Mouse (Mus musculus): ENCODE results near the gene Hhat. TPM values are rescaled to one million over a fixed set of nuclear protein-coding genes. Genes with fewer than 3 reads are reported as not detected.

Gene Hhat
- total RNA-seq, 1 experiment: 2.8 TPM

DNA sequence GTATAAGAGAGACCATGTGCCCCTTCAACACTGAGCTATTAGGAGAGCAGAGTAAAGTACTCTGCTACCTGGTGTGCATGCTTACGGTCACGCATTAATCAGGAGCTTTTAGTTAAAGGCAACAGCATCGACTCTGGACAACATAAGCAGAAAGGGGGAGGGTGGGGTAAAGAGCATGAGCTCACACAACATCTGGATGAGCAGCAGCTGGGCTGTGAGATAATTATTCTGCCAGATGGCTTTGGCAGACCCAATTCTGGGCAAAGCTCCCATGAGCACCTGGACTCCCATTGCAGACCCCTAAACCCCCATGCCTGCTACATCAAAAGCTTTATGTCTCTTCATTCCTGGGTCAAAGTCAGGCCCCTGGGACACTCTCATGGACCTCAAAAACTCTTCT is 121.8 kb downstream of the Hhat start:
- H3K9me3 ChIP-seq (ENCODE audit: control insufficient read depth, insufficient read depth, low read depth, low read length): no peaks in the 10 kb centered on the region

DNA sequence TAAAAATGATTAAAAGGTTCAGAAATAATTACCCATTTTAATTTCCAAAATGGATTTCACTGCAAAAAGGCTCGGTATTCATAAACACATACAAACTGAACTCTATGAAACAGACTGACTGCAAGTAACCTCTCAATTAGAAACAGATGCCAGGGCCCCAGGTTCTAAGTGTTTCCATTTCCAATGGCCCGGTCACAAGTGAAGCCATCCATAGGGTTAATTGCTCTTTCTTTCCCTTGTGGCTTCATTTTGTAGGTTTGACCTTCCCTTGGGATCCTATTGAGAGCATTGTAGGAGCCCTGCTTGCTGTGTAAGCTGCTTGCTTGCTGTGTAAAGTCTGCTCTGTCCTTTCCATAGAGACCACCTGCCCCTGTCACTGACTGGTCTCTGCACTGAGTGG is 123.7 kb downstream of the Hhat start:
- Histone ChIP-seq H3K36me3 (ENCODE audit: control insufficient read depth, insufficient read depth, low read length, poor library complexity, severe bottlenecking) (no peaks in the 10 kb centered on the region), H3K27ac (ENCODE audit: insufficient read depth, low read depth, low read length, poor library complexity, severe bottlenecking) (no peak overlapping the region), H3K9ac (ENCODE audit: insufficient read depth, low read depth, low read length, poor library complexity, severe bottlenecking) (no peak overlapping the region), H3K4me3 (ENCODE audit: insufficient read depth in 1 of 2, low read depth in 1 of 2, low read length in 2 of 2, poor library complexity in 1 of 2, severe bottlenecking in 1 of 2) (no peak overlapping the region), H3K4me1 (ENCODE audit: control insufficient read depth in 2 of 2, insufficient read depth in 2 of 2, low read length in 2 of 2, poor library complexity in 1 of 2) (no peaks in the 10 kb centered on the region), H3K9me3 (ENCODE audit: control insufficient read depth, insufficient read depth, low read depth, low read length) (no peaks in the 10 kb centered on the region)
- in situ Hi-C loops (cut with MboI; ENCODE audit: low sequenced_read_pairs in 2 of 2, unreplicated experiment in 2 of 2): no loop called here
- no peak for DNase-seq (ENCODE audit: low read depth, low spot score)
- TF ChIP-seq HCFC1 (IDR thresholded peaks at IDR 0.05; ENCODE audit: borderline replicate concordance, insufficient read depth, low read length) (no peak), ZNF384 (IDR thresholded peaks at IDR 0.05; ENCODE audit: low read depth, low read length) (no peak), MAFK (IDR thresholded peaks at IDR 0.05; ENCODE audit: insufficient read depth, low read depth, low read length) (no peak), CHD2 (IDR thresholded peaks at IDR 0.05; ENCODE audit: low read depth, low read length) (no peak), ZC3H11A (IDR thresholded peaks at IDR 0.05; ENCODE audit: borderline replicate concordance, low read depth, low read length) (no peak)

More for the DNA sequence above, 121.8 kb downstream of the Hhat start:
- no peak overlapping the region for H3K9ac ChIP-seq (ENCODE audit: insufficient read depth, low read depth, low read length, poor library complexity, severe bottlenecking)
- H3K27ac ChIP-seq (ENCODE audit: insufficient read depth, low read depth, low read length, poor library complexity, severe bottlenecking): no peak overlapping the region
- in situ Hi-C loops (cut with MboI; ENCODE audit: low sequenced_read_pairs in 2 of 2, unreplicated experiment in 2 of 2): no loop called here
- no peak overlapping the region for H3K4me3 ChIP-seq (ENCODE audit: insufficient read depth in 1 of 2, low read depth in 1 of 2, low read length in 2 of 2, poor library complexity in 1 of 2, severe bottlenecking in 1 of 2)
- DNase-seq (ENCODE audit: low read depth, low spot score): no peak
- no peaks in the 10 kb centered on the region for H3K36me3 ChIP-seq (ENCODE audit: control insufficient read depth, insufficient read depth, low read length, poor library complexity, severe bottlenecking)
- H3K4me1 ChIP-seq (ENCODE audit: control insufficient read depth in 2 of 2, insufficient read depth in 2 of 2, low read length in 2 of 2, poor library complexity in 1 of 2): no peaks in the 10 kb centered on the region
- no peak for TF ChIP-seq ZC3H11A (IDR thresholded peaks at IDR 0.05; ENCODE audit: borderline replicate concordance, low read depth, low read length)
- no peak for TF ChIP-seq HCFC1 (IDR thresholded peaks at IDR 0.05; ENCODE audit: borderline replicate concordance, insufficient read depth, low read length)
- no peak for TF ChIP-seq MAFK (IDR thresholded peaks at IDR 0.05; ENCODE audit: insufficient read depth, low read depth, low read length)
- TF ChIP-seq CHD2 (IDR thresholded peaks at IDR 0.05; ENCODE audit: low read depth, low read length): no peak
- no peak for TF ChIP-seq ZNF384 (IDR thresholded peaks at IDR 0.05; ENCODE audit: low read depth, low read length)

DNA sequence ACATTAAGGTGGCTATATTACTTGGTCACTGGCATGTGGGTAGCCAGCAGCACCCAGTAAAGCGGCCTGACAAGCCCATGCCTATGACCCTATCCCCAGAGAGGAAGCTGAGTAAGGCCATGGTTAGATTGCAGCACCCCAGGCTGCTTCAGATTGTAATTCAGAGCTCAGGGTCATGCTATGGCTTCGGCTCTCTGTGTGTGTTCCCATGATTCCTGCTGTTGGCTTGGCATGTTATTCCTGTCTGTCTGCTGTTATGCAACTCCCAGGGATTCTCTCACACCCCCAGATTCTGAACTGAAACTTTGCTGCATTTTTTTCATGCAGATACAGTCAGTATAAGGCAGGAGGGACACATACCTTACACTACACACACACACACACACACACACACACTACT is 128.9 kb downstream of the Hhat start:
- in situ Hi-C loops (cut with MboI; ENCODE audit: low sequenced_read_pairs in 2 of 2, unreplicated experiment in 2 of 2): no loop called here
- TF ChIP-seq ZNF384 (IDR thresholded peaks at IDR 0.05; ENCODE audit: low read depth, low read length): no peak
- no peak for TF ChIP-seq MAFK (IDR thresholded peaks at IDR 0.05; ENCODE audit: insufficient read depth, low read depth, low read length)
- no peak for TF ChIP-seq ZC3H11A (IDR thresholded peaks at IDR 0.05; ENCODE audit: borderline replicate concordance, low read depth, low read length)
- no peak for TF ChIP-seq CHD2 (IDR thresholded peaks at IDR 0.05; ENCODE audit: low read depth, low read length)
- DNase-seq (ENCODE audit: low read depth, low spot score): no peak
- H3K4me1 ChIP-seq (ENCODE audit: control insufficient read depth in 2 of 2, insufficient read depth in 2 of 2, low read length in 2 of 2, poor library complexity in 1 of 2): no peaks in the 10 kb centered on the region
- H3K4me3 ChIP-seq (ENCODE audit: insufficient read depth in 1 of 2, low read depth in 1 of 2, low read length in 2 of 2, poor library complexity in 1 of 2, severe bottlenecking in 1 of 2): no peak overlapping the region
- H3K36me3 ChIP-seq (ENCODE audit: control insufficient read depth, insufficient read depth, low read length, poor library complexity, severe bottlenecking): no peaks in the 10 kb centered on the region
- H3K9ac ChIP-seq (ENCODE audit: insufficient read depth, low read depth, low read length, poor library complexity, severe bottlenecking): no peak overlapping the region
- H3K27ac ChIP-seq (ENCODE audit: insufficient read depth, low read depth, low read length, poor library complexity, severe bottlenecking): no peak overlapping the region
- H3K9me3 ChIP-seq (ENCODE audit: control insufficient read depth, insufficient read depth, low read depth, low read length): no peaks in the 10 kb centered on the region

DNA sequence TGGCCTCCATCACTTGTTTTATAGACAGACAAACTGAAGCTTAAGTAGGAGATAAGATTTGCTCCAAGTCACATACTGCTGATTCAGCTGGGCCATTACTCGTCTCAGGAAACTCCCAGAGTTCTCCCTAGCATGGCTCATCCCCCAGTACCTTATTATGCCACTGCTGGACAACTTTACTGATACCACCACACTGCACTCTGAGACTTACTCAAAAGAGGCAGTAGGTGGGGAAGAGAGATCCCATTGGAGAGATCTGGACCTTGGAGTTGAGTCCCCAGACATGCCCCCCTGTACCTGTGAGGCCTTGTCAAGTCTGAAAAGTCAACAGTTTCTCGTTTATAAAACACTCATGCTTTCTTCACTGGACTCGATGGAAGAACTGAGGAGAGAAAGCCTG is 131.8 kb downstream of the Hhat start:
- no peak overlapping the region for H3K9ac ChIP-seq (ENCODE audit: insufficient read depth, low read depth, low read length, poor library complexity, severe bottlenecking)
- in situ Hi-C loops (cut with MboI; ENCODE audit: low sequenced_read_pairs in 2 of 2, unreplicated experiment in 2 of 2): no loop called here
- no peaks in the 10 kb centered on the region for H3K4me1 ChIP-seq (ENCODE audit: control insufficient read depth in 2 of 2, insufficient read depth in 2 of 2, low read length in 2 of 2, poor library complexity in 1 of 2)
- no peaks in the 10 kb centered on the region for H3K36me3 ChIP-seq (ENCODE audit: control insufficient read depth, insufficient read depth, low read length, poor library complexity, severe bottlenecking)
- H3K9me3 ChIP-seq (ENCODE audit: control insufficient read depth, insufficient read depth, low read depth, low read length): no peaks in the 10 kb centered on the region
- H3K4me3 ChIP-seq (ENCODE audit: insufficient read depth in 1 of 2, low read depth in 1 of 2, low read length in 2 of 2, poor library complexity in 1 of 2, severe bottlenecking in 1 of 2): no peak overlapping the region
- H3K27ac ChIP-seq (ENCODE audit: insufficient read depth, low read depth, low read length, poor library complexity, severe bottlenecking): no peak overlapping the region
- DNase-seq (ENCODE audit: low read depth, low spot score): no peak
- TF ChIP-seq ZC3H11A (IDR thresholded peaks at IDR 0.05; ENCODE audit: borderline replicate concordance, low read depth, low read length) (no peak), ZNF384 (IDR thresholded peaks at IDR 0.05; ENCODE audit: low read depth, low read length) (no peak), CHD2 (IDR thresholded peaks at IDR 0.05; ENCODE audit: low read depth, low read length) (no peak), MAFK (IDR thresholded peaks at IDR 0.05; ENCODE audit: insufficient read depth, low read depth, low read length) (no peak), HCFC1 (IDR thresholded peaks at IDR 0.05; ENCODE audit: borderline replicate concordance, insufficient read depth, low read length) (no peak)

DNA sequence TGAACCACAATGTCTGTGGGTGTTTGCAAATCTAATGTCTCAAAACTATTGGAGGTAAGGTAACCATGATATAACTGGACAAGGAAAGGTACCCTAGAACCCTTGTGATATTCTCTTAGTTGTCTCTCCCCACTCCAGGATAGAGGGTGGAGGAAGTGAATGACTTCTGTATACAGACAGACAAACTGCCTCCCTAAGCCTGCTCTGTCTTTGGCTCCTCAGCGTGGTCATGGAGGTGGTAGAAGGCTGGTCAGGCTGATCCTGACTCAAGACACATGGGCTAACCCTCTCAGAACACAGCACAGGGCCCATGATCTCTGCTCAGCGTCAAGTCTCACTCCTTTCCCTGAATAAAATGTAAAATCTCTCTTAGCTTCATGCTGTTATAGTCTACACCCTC is 149.2 kb downstream of the Hhat start:
- H3K27ac ChIP-seq (ENCODE audit: insufficient read depth, low read depth, low read length, poor library complexity, severe bottlenecking): no peak overlapping the region
- no peak overlapping the region for H3K9ac ChIP-seq (ENCODE audit: insufficient read depth, low read depth, low read length, poor library complexity, severe bottlenecking)
- H3K36me3 ChIP-seq (ENCODE audit: control insufficient read depth, insufficient read depth, low read length, poor library complexity, severe bottlenecking): no peaks in the 10 kb centered on the region
- H3K4me1 ChIP-seq (ENCODE audit: control insufficient read depth in 2 of 2, insufficient read depth in 2 of 2, low read length in 2 of 2, poor library complexity in 1 of 2): no peaks in the 10 kb centered on the region
- no peak overlapping the region for H3K4me3 ChIP-seq (ENCODE audit: insufficient read depth in 1 of 2, low read depth in 1 of 2, low read length in 2 of 2, poor library complexity in 1 of 2, severe bottlenecking in 1 of 2)
- H3K9me3 ChIP-seq (ENCODE audit: control insufficient read depth, insufficient read depth, low read depth, low read length): no peaks in the 10 kb centered on the region
- no peak for DNase-seq (ENCODE audit: low read depth, low spot score)
- no peak for TF ChIP-seq HCFC1 (IDR thresholded peaks at IDR 0.05; ENCODE audit: borderline replicate concordance, insufficient read depth, low read length)
- TF ChIP-seq MAFK (IDR thresholded peaks at IDR 0.05; ENCODE audit: insufficient read depth, low read depth, low read length): no peak
- TF ChIP-seq ZC3H11A (IDR thresholded peaks at IDR 0.05; ENCODE audit: borderline replicate concordance, low read depth, low read length): no peak
- no peak for TF ChIP-seq ZNF384 (IDR thresholded peaks at IDR 0.05; ENCODE audit: low read depth, low read length)
- TF ChIP-seq CHD2 (IDR thresholded peaks at IDR 0.05; ENCODE audit: low read depth, low read length): no peak
- in situ Hi-C loops (cut with MboI; ENCODE audit: low sequenced_read_pairs in 2 of 2, unreplicated experiment in 2 of 2): no loop called here
